Mouse (Mus musculus): ENCODE data around the gene BC005537. TPM values are rescaled to one million over a fixed set of nuclear protein-coding genes. Genes with fewer than 3 reads are reported as not detected.

The BC005537 gene
- polyA plus RNA-seq, 1 experiment from 2014 or later = 16.0 TPM

DNA sequence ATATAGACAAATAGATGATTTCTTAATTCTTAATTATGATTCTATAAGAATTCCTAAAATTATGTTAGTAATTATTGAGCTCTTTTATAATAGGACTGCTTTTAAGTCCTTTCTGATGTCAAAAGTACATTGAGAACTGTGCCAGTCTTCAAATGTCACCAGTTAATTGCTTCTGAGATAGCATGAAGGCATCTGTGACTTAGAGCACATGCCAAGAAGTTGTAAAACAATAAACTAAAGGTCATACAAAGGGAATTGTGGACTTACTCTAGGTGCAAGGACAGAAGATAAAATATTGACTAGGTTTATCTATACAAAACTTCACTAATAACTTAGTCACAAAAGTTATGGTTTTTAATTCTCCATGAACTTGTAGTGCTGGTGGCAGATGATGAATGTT is 57.7 kb downstream of the BC005537 start:
- no peaks in the 10 kb centered on the region for H3K9me3 ChIP-seq
- peaks cover 19% of the 10 kb centered on the region; the same call in 1 of the 2 replicates for H3K4me1 ChIP-seq
- no peak overlapping the region for H3K9ac ChIP-seq
- H3K36me3 ChIP-seq = no peaks in the 10 kb centered on the region
- H3K4me2 ChIP-seq (replicated peaks) = no peak overlapping the region
- no peak for ATAC-seq (ENCODE audit: low FRiP score, low read depth)
- H3K27ac ChIP-seq = no peak overlapping the region
- no peaks in the 10 kb centered on the region for H3K27me3 ChIP-seq
- H3K4me3 ChIP-seq = no peak overlapping the region

DNA sequence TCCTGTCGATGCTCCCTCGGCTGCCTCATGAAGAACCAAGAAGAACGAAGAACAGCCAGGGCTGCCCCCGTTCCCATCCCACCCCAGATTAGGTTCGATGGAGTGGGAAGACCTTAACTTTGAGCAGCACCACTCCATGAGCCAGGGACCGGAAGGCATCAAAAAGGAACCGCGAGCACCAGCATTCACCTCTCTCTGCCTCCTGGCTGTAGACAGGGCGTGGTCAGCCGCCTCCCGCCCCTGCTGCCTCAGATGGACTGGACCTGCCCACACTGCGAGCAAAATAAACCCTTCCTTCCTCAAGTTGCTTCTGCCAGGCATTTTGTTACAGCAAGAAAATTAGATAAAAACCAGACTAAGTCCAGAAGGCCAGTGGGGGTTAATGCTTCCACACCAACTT is 59.6 kb downstream of the BC005537 start:
- H3K27ac ChIP-seq = no peak overlapping the region
- 53% methylated on average over 12 of the region's 12 CpGs for WGBS
- no peaks in the 10 kb centered on the region for H3K36me3 ChIP-seq
- no peaks in the 10 kb centered on the region for H3K9me3 ChIP-seq
- H3K27me3 ChIP-seq = no peaks in the 10 kb centered on the region
- peaks cover 19% of the 10 kb centered on the region; the same call in 1 of the 2 replicates for H3K4me1 ChIP-seq
- H3K4me3 ChIP-seq = no peak overlapping the region
- no peak for ATAC-seq (ENCODE audit: low FRiP score, low read depth)
- no peak overlapping the region for H3K9ac ChIP-seq
- no peak overlapping the region for H3K4me2 ChIP-seq (replicated peaks)

DNA sequence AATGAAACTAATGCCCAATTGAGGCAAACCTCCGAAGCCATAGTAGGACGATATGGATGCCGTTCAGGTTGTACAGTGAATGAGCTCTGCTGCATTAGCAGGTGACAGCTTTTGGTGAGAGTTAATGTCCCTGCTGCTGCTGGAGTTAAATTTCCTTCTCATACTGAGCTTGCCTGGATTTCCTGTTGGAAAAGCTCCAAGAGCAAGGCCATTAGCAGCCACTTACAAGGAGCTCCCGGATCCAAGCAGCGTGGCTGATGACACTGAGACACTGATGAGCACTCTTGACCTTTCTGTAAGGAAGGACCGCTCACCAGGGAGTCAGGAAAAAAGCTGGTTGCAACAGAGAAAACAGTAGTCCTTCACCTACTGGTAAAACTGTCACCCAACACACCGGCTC is 60.6 kb downstream of the BC005537 start:
- H3K4me3 ChIP-seq = no peak overlapping the region
- no peak overlapping the region for H3K4me2 ChIP-seq (replicated peaks)
- H3K4me1 ChIP-seq = peaks cover 19% of the 10 kb centered on the region; the same call in 1 of the 2 replicates
- H3K9me3 ChIP-seq = no peaks in the 10 kb centered on the region
- H3K36me3 ChIP-seq = no peaks in the 10 kb centered on the region
- no peaks in the 10 kb centered on the region for H3K27me3 ChIP-seq
- ATAC-seq (ENCODE audit: low FRiP score, low read depth) = no peak
- WGBS = 52% methylated on average over 7 of the region's 7 CpGs
- H3K27ac ChIP-seq = no peak overlapping the region
- no peak overlapping the region for H3K9ac ChIP-seq

DNA sequence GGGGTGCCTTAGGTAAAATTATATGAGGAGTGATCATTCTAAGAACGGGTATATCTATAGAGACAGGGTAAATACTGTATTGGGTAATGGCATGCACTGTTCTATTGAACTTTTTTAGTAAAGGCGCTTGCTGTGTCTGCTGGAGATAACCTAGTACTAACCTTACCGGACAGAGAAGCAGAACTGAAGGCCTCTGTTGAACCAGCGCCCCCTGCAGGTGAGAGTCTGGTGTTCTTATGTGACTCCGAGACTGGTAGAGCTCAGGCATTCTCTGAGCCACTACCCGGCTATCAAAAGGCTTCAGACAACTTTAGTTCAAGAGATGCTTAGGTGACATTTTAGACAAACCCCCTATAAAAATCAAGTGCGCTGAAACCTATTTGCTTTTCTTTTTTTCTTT is 61.1 kb downstream of the BC005537 start:
- no peak overlapping the region for H3K4me2 ChIP-seq (replicated peaks)
- no peak overlapping the region for H3K27ac ChIP-seq
- H3K36me3 ChIP-seq = no peaks in the 10 kb centered on the region
- H3K4me1 ChIP-seq = peaks cover 19% of the 10 kb centered on the region; the same call in 1 of the 2 replicates
- no peak overlapping the region for H3K4me3 ChIP-seq
- H3K9me3 ChIP-seq = no peaks in the 10 kb centered on the region
- no peak for ATAC-seq (ENCODE audit: low FRiP score, low read depth)
- no peaks in the 10 kb centered on the region for H3K27me3 ChIP-seq
- 66% methylated on average over 7 of the region's 7 CpGs for WGBS
- H3K9ac ChIP-seq = no peak overlapping the region

Other genes with a start within 250 kb of the BC005537 start
- 4.1 and 4.2 TPM in 2 replicates for gene Ripor2, start 219.5 kb upstream of the BC005537 start, polyA plus RNA-seq (2015; fragmentation: Nextera tagmentation; extraction: Ambion mirVana)
- not detected in 2 replicates for gene Armh2, start 60.4 kb upstream of the BC005537 start, polyA plus RNA-seq (2015; fragmentation: Nextera tagmentation; extraction: Ambion mirVana)
- gene Gmnn, start 39.7 kb upstream of the BC005537 start, polyA plus RNA-seq (2015; fragmentation: Nextera tagmentation; extraction: Ambion mirVana) = 97.9 and 101 TPM in 2 replicates
- 64.2 and 66.8 TPM in 2 replicates for gene Acot13, start 29.9 kb downstream of the BC005537 start, polyA plus RNA-seq (2015; fragmentation: Nextera tagmentation; extraction: Ambion mirVana)
- 53.8 and 55.2 TPM in 2 replicates for gene Tdp2, start 30.0 kb downstream of the BC005537 start, polyA plus RNA-seq (2015; fragmentation: Nextera tagmentation; extraction: Ambion mirVana)
- gene D130043K22Rik, start 43.5 kb downstream of the BC005537 start, polyA plus RNA-seq (2015; fragmentation: Nextera tagmentation; extraction: Ambion mirVana) = 0.06 and 0.08 TPM in 2 replicates
- gene Aldh5a1, start 136.0 kb downstream of the BC005537 start, polyA plus RNA-seq (2015; fragmentation: Nextera tagmentation; extraction: Ambion mirVana) = 4.0 and 4.9 TPM in 2 replicates
- 0.65 and 0.88 TPM in 2 replicates for gene Gpld1, start 141.5 kb downstream of the BC005537 start, polyA plus RNA-seq (2015; fragmentation: Nextera tagmentation; extraction: Ambion mirVana)
- gene Mrs2, start 218.7 kb downstream of the BC005537 start, polyA plus RNA-seq (2015; fragmentation: Nextera tagmentation; extraction: Ambion mirVana) = 13.6 and 14.6 TPM in 2 replicates

Data from limb, embryonic 13.5 days (tissue).